Mouse (Mus musculus): ENCODE measurements at regions not wholly inside any gene's neighbourhood (a gene's known extent, or its start where the extent isn't known, plus 50 kb on each side); places are given as distances from the start of the nearest gene placed in this dataset.
A peak's percentile ranks its signal among the peaks of the same experiment; 100 is the strongest.
"Not testable (repeated sequence)": the region's sequence is repeated elsewhere in the genome, so short reads cannot be mapped to it uniquely, and the experiment has no call there.

DNA sequence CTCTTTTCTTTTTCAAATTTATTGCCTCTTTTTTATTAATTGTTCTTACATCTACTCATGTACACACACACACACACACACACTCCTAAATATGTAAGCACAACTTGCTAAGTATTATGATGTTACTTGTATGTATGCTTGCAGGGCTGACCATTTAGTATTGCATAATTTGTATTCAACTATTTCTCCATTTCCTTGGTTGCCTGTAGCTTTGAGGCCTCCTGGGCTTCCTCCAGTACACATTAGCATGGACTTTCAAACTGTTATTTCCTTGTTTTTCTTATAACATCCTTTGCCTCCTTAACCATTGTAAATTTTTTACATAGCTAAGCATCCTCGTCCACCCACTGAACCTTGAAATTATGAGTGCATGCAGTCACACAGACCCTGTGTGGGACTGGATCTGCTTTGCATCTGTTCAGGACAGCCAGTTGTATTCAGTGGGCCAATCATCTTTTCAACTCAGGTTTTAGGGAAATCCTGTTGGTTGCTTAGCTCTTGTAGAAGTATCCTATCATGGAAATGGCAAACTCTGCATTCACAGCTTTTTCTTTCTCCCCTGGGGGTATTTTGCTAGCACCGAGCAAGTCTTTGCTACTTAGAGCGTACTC, 110.8 kb upstream of the Ahi1 start:
- Histone ChIP-seq H3K4me1 (replicated peaks) (no peaks in the 10 kb centered on the region), H3K4me3 (replicated peaks) (no peak overlapping the region), H3K9ac (no peak overlapping the region), H3K4me2 (no peak overlapping the region), H3K36me3 (no peaks in the 10 kb centered on the region), H3K27ac (no peak overlapping the region), H3K27me3 (no peaks in the 10 kb centered on the region), H3K9me3 (replicated peaks) (no peaks in the 10 kb centered on the region)
- 55% methylated on average over 3 of the region's 3 CpGs for WGBS (ENCODE audit: insufficient replicate concordance)
- DNase-seq (no peak), ATAC-seq (ENCODE audit: low read depth) (no peak)

DNA sequence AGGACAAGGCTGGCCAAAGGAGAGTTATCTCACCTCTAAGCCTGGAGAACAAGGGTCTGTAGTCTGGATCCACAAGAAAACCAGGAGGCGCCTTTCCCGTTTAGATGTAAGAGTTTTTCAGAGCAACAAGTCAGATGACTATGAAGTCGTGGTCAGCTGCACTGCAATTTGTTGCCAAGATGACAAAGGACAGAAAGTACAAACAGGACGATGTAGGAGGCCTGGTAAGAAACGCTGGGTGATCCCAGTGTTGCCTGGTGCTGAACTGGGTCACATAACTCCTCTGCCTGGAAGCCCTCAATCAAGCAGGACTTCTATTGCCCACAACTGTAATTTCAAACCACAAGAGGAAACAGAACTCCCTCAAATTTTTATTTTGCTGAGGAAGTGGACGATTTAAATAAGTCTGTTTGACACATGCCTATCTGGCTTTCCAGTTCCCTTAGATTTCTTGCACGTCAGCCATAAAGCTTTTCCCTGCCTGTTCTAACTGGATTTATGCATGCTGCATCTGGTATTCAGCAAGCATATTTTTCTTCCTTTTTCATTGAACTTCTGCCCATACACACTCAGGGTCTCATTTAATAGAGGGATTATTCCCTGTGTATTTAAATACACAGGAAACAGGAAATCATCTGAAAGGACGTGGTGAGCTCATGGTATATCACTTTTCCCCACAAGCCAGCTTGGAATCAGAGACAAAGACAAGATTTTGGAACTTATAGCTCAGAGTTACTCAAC, 113.5 kb upstream of the Ahi1 start:
- Histone ChIP-seq H3K9me3 (replicated peaks) (no peaks in the 10 kb centered on the region), H3K4me3 (replicated peaks) (no peak overlapping the region), H3K4me1 (replicated peaks) (no peaks in the 10 kb centered on the region), H3K4me2 (no peak overlapping the region), H3K27ac (no peak overlapping the region), H3K27me3 (no peaks in the 10 kb centered on the region), H3K9ac (no peak overlapping the region), H3K36me3 (no peaks in the 10 kb centered on the region)
- 44% methylated on average over 8 of the region's 8 CpGs for WGBS (ENCODE audit: insufficient replicate concordance)
- ATAC-seq (ENCODE audit: low read depth) (no peak), DNase-seq (no peak)

DNA sequence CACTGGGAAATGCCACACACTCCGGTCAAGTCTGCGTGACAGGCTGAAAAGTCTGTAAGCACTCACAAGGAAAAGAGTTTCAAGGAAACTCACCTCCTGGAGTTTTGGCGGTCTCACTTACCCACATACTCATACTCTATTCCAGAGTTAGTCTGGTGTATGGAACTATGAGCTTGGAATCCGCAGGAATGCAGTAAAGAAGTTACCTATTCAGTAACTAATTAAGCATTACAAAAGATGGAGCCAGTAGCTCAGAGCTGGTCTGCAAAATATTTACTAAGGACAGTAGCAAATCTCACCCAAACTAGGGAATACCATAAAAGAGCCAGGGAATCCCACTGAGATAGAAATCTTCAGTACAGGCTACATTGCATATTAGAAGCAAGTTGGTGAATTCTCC, 111.9 kb upstream of the Pde7b start:
- H3K4me3 ChIP-seq (replicated peaks); H3K27ac ChIP-seq; H3K9me3 ChIP-seq (replicated peaks); ATAC-seq (ENCODE audit: low read depth); H3K4me2 ChIP-seq; H3K4me1 ChIP-seq (replicated peaks); H3K36me3 ChIP-seq; H3K9ac ChIP-seq; H3K27me3 ChIP-seq; DNase-seq: not testable (repeated sequence)
- 72% methylated on average over 4 of the region's 4 CpGs for WGBS (ENCODE audit: insufficient replicate concordance)

DNA sequence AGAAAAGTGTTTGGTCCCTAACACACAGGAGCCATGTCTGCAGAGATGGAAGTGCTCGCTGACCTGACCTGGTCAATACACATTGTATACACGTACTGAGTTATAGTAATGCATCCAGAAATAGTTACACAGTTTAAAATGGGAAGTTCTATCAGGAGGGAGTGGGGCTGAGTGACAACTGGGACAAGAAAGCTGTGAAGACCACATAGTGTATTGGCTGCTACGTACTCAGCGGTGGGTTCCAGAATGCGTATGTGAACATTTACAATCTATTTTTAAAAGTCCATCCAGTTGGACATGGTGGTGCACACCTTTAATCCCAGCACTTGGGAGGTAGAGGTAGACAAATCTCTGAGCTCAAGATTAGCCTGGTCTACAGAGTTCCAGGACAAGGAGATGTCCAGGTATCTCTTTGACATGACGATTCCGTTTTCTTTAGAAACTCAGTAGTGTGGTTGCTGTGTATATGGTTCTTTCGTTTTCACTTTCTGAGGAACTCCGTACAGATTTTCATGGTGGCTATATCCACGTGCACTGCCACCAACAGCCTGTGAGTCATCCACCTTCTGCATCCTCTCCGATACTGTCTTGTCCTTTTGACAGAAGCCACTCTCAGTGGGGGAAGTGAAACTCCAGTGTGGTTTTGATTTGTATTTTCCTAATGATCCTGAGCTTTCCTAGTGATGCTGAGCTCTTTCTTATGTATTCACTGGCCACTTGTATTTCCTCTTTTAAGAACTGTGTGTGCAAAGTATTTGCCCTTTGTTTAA, 110.1 kb upstream of the Pde7b start:
- no peak overlapping the region for H3K9ac ChIP-seq
- H3K27ac ChIP-seq: no peak overlapping the region
- no peak for DNase-seq
- H3K4me2 ChIP-seq: peak overlapping the region; percentile 9; the same call in 1 of the 2 replicates
- H3K4me3 ChIP-seq (replicated peaks): no peak overlapping the region
- no peaks in the 10 kb centered on the region for H3K9me3 ChIP-seq (replicated peaks)
- H3K27me3 ChIP-seq: no peaks in the 10 kb centered on the region
- whole genome bisulfite sequencing (ENCODE audit: insufficient replicate concordance): 45% methylated on average over 11 of the region's 11 CpGs
- H3K36me3 ChIP-seq: no peaks in the 10 kb centered on the region
- peaks cover 5% of the 10 kb centered on the region; the same call in 1 of the 2 replicates for H3K4me1 ChIP-seq (replicated peaks)
- no peak for ATAC-seq (ENCODE audit: low read depth)

DNA sequence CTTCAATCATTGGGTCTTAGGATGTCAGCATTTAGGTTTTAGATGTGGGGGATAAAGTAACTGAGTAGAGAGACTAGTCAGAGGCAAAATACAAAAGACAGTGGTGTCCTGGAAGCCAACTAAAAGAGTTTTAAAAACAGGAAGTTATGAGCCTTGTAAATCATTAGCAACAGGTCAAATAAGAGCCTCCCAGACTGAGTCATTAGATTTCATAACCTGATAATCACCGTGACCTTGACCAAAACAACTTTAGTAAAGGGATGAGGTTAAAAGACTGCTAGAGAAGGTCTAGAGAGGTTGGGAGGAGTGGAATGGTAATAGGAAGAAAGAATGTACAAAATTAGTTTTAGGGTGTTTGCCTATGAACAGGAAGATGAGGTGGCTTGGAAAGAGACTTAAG, 103.4 kb upstream of the Pde7b start:
- whole genome bisulfite sequencing (ENCODE audit: insufficient replicate concordance): 17% methylated on average over 1 of the region's 1 CpGs
- H3K27ac ChIP-seq: no peak overlapping the region
- no peaks in the 10 kb centered on the region for H3K36me3 ChIP-seq
- H3K4me2 ChIP-seq: no peak overlapping the region
- H3K27me3 ChIP-seq: no peaks in the 10 kb centered on the region
- ATAC-seq (ENCODE audit: low read depth) (no peak), DNase-seq (no peak)
- peaks cover 9% of the 10 kb centered on the region; the same call in 1 of the 2 replicates for H3K4me1 ChIP-seq (replicated peaks)
- H3K9ac ChIP-seq: no peak overlapping the region
- H3K9me3 ChIP-seq (replicated peaks): no peaks in the 10 kb centered on the region
- no peak overlapping the region for H3K4me3 ChIP-seq (replicated peaks)

DNA sequence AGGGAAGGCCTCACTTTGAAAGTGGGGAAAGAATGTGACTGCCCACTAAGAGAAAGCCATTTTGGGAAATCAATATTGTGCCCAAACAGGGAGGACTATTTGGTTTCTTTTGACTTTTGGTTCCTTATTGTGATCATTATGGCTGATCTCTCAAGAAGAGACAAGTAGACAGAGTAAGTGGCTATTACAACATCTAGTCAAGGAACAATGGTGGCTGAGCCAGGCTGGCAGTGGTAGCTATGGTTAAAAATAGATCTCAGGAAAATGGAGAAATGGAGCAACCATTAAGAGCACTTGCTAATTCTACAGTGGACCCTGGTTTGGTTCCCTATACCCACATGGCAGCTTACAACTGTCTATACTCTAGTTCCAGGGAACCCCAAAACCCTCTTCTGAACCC, 102.6 kb upstream of the Pde7b start:
- H3K9me3 ChIP-seq (replicated peaks): no peaks in the 10 kb centered on the region
- no peak for ATAC-seq (ENCODE audit: low read depth)
- no peak overlapping the region for H3K27ac ChIP-seq

DNA sequence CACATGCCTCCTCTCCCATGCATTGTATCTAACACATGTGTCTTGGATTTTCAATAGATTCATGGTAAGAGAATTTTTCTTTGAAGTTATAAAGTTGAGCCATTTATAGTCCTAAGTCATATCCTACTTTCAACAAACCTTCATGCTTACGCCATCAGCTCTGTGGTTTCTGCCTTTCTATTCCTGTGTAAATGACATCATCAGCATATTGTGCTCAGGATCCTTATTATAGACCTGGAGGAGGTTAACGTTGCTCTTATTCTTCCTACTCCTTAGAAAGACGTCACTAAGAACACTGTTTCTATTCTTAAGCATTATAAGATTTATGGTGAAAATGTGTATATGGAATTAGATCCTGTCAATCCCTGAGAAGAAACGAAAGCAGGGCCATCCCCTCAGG, 93.7 kb upstream of the Pde7b start:
- no peaks in the 10 kb centered on the region for H3K4me1 ChIP-seq (replicated peaks)
- no peaks in the 10 kb centered on the region for H3K36me3 ChIP-seq
- H3K4me2 ChIP-seq: no peak overlapping the region
- H3K27me3 ChIP-seq: no peaks in the 10 kb centered on the region
- H3K9ac ChIP-seq: no peak overlapping the region
- ATAC-seq (ENCODE audit: low read depth) (no peak), DNase-seq (no peak)
- H3K27ac ChIP-seq: no peak overlapping the region
- H3K9me3 ChIP-seq (replicated peaks): no peaks in the 10 kb centered on the region
- 43% methylated on average over 4 of the region's 4 CpGs for WGBS (ENCODE audit: insufficient replicate concordance)
- H3K4me3 ChIP-seq (replicated peaks): no peak overlapping the region

More for the DNA sequence above, 102.6 kb upstream of the Pde7b start:
- Histone ChIP-seq H3K27me3 (no peaks in the 10 kb centered on the region), H3K36me3 (no peaks in the 10 kb centered on the region), H3K9ac (no peak overlapping the region), H3K4me2 (no peak overlapping the region), H3K4me1 (replicated peaks) (peaks cover 9% of the 10 kb centered on the region; the same call in 1 of the 2 replicates), H3K4me3 (replicated peaks) (no peak overlapping the region)
- no peak for DNase-seq

DNA sequence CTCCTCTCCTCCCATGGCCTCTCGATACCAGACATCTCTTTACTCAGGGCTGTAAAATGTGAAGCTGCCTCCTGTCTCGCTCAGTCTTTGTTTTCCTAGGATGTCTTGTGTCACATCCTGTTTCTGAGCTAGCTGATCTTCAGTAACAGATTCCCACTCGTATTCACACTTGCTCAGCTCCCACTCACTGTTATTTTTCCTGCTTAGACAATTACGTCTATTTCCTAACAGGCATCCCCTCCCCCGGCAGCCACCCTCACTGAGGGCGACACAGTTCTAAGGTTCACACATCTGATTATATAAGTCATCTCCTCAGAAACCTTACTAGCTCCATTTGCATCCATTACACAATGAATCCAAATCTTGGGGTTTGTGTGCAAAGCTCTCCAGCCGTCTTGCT, 74.9 kb upstream of the Pde7b start:
- Histone ChIP-seq H3K4me2 (no peak overlapping the region), H3K4me3 (replicated peaks) (no peak overlapping the region), H3K9ac (no peak overlapping the region), H3K4me1 (replicated peaks) (peaks cover 18% of the 10 kb centered on the region), H3K27me3 (no peaks in the 10 kb centered on the region), H3K9me3 (replicated peaks) (no peaks in the 10 kb centered on the region), H3K36me3 (no peaks in the 10 kb centered on the region), H3K27ac (no peak overlapping the region)
- ATAC-seq (ENCODE audit: low read depth) (no peak), DNase-seq (no peak)
- 64% methylated on average over 7 of the region's 7 CpGs for WGBS (ENCODE audit: insufficient replicate concordance)

DNA sequence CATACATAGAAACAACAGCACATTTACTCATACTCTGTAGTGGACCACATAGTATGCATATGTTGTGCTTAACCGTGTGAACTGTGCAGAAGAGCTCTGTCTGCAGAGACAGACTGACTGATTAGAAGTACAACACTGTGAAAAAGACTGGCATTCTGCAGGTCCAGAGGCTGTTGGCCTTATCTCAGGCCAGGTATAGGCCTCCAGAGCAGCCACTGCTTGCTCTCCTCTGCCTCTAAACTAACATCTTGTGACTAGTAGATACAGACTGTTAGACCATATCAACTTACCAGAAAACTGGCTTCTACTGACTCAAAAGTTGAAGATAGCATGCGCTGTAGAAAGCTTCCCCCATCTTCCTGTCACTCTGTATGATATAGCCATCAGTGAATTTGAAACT, 73.5 kb upstream of the Pde7b start:
- Histone ChIP-seq H3K36me3 (no peaks in the 10 kb centered on the region), H3K9ac (no peak overlapping the region), H3K27me3 (no peaks in the 10 kb centered on the region), H3K4me1 (replicated peaks) (peaks cover 18% of the 10 kb centered on the region), H3K9me3 (replicated peaks) (no peaks in the 10 kb centered on the region), H3K4me2 (no peak overlapping the region), H3K4me3 (replicated peaks) (no peak overlapping the region), H3K27ac (peak overlapping the region; percentile 47)
- DNase-seq: peak; percentile 38
- peak; percentile 98 for ATAC-seq (ENCODE audit: low read depth)
- 25% methylated on average over 2 of the region's 2 CpGs for WGBS (ENCODE audit: insufficient replicate concordance)

DNA sequence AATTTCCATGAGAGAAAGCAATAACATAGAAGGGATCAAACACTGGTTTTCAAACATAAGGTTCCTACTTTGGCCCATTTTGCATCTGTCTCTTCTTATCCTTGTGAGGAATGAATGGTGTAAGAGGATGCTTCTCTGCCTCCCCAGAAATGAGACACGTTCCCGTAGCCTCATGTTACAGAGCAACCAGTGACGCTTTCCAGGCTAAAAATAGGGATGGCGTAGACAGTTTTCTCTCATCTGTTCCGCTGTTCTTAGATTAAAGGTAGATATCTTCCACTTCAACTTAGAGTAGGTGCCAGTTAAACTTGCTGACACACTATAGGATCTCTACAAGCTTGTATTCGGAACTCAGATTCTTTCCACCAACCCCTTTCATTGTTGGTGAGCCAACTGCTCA, 69.1 kb upstream of the Pde7b start:
- no peaks in the 10 kb centered on the region for H3K9me3 ChIP-seq (replicated peaks)
- WGBS (ENCODE audit: insufficient replicate concordance): 79% methylated on average over 6 of the region's 6 CpGs

DNA sequence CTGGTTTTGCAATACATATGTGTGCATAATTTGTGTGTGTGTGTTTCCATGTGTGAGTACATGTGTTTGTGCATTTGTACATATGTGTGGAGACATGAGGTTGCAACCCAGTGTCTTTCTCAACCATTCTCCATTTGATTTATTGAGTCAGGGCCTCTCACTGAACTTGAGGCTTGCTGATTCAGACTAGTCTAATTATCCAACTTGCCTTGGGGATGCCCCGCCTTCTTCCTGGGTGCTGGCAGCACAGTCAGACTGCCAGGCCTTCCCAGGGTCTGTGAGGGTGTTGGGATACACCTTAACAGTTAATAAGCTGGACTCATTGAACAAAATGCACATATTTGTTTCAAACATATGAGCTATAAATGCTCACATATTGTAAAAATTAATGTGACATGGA, 56.1 kb upstream of the Pde7b start:
- no peak for DNase-seq
- no peak overlapping the region for H3K4me3 ChIP-seq (replicated peaks)
- H3K4me1 ChIP-seq (replicated peaks): no peaks in the 10 kb centered on the region
- H3K27ac ChIP-seq: no peak overlapping the region
- ATAC-seq (ENCODE audit: low read depth): no peak
- no peaks in the 10 kb centered on the region for H3K9me3 ChIP-seq (replicated peaks)
- H3K4me2 ChIP-seq: no peak overlapping the region
- H3K27me3 ChIP-seq: no peaks in the 10 kb centered on the region
- no peak overlapping the region for H3K9ac ChIP-seq
- whole genome bisulfite sequencing (ENCODE audit: insufficient replicate concordance): 67% methylated on average over 1 of the region's 1 CpGs
- no peaks in the 10 kb centered on the region for H3K36me3 ChIP-seq

More for the DNA sequence above, 69.1 kb upstream of the Pde7b start:
- Histone ChIP-seq H3K4me1 (replicated peaks) (peaks cover 10% of the 10 kb centered on the region), H3K4me3 (replicated peaks) (no peak overlapping the region), H3K27ac (no peak overlapping the region), H3K4me2 (no peak overlapping the region), H3K9ac (no peak overlapping the region), H3K27me3 (no peaks in the 10 kb centered on the region), H3K36me3 (no peaks in the 10 kb centered on the region)
- DNase-seq (no peak), ATAC-seq (ENCODE audit: low read depth) (no peak)

All from liver, embryonic 13.5 days (tissue).